Mouse (Mus musculus): ENCODE measurements at regions not wholly inside any gene's neighbourhood (a gene's known extent, or its start where the extent isn't known, plus 50 kb on each side); places are given as distances from the start of the nearest gene placed in this dataset.

GRCm38 (mm10) chr17:85932360-85933132 lies 212.4 kb downstream of the Srbd1 start:
- no peak for DNase-seq (ENCODE audit: low read depth, low spot score)

DNA sequence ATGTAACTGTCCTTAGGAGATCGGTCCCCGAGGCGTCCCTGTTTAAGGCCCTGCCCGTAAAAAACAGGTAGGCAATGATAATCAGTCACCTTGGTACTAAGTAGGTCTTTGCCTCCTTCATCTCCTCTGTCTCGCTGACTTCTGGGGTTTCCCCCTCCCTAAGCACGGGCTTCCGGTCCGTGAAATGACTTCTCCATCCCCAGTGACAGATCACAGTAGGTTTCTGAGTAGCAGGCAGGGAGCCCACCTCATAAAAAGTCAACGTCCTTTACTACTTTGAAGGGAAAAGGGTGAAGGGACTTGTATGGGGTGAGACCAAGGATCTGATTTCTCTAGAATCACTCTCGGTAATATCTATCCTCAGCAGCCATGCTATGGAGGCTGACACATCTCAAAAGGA lies 213.0 kb downstream of the Srbd1 start:
- DNase-seq (ENCODE audit: low read depth, low spot score), result no peak

DNA sequence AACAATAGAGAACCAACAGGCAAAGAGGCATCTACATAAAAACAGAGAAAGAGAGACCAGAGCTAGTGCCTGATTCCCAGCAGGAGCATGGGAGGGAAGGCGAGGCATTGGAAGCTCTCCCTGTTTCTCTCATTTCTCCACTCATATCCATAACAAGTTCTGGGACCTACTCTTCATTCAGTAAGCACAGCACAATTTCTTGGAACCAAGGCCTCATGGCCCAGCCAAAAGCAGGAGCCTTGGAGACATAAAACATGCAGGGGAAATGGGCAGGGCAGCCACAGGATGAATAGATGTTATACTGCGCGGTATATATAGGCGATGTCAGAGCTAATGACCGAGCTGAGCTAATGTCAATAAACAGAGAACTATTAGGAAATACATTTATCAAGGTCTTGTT lies 214.2 kb downstream of the Srbd1 start:
- DNase-seq (ENCODE audit: low read depth, low spot score), result no peak

DNA sequence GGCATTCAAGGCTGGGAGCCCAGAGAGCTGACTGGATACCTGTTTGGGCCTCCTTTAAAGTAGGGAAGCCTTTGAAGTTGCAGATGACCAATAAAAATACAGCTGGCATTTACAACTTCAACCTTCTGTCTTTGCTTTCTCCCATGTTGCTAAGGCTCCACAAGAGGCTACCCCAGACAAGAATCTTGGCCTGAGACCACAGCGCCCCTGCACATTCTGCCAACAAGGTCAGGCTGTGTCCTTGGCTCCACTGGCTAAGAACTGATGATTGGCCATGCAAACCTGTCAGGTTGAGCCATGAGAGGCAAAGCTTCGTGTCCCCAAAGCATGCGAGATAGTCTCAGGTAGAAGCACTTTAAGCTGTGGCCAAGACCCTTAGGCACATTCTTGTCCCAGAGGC lies 214.6 kb downstream of the Srbd1 start:
- no peak for DNase-seq (ENCODE audit: low read depth, low spot score)

DNA sequence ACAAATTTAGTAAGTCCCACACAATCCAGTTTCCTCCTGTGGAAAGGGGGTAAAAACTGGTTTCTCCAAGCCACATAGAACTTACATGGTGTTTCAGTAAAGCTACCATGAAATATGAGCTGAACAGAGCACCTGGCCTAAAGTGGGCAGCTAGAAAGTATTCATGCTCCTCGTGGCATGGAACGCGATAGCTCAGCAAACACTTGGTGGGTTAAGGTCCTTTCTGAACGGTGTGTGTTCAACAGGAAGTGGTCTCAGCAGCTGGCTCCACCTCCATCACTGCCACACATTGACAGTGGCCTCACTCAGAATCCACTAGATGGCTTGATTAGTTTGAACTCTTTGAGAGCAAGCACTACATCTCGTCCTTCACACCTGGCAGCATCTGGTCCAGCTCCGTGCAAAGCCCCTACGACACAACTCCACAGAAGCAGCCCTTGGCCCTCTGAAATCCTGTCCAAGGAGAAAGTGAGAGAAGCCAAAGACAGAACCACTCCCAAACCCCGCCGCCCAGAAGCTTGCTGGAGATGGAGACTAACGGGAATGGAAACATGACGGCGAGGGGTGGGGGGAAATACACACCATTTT lies 215.2 kb downstream of the Srbd1 start:
- no peak for DNase-seq (ENCODE audit: low read depth, low spot score)

DNA sequence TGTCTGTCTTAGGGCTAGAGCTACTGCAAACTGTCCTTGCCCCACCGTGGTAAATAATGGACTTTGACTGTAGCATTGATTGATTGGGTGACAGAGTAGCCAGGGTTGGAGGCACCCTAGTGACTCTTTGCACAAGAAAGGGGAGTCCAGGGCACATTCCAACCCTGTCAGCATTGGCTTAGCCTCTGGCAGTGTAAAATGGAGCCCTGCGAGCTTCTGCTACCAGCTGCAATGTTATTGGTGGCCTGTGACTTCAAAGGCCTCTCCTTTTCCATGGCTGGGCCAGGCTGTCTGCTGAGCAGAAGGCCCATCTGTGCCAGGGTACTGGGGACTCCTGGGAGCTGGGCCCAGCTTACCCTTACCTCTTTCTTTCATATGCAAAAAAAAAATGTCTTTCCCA lies 216.4 kb downstream of the Srbd1 start:
- DNase-seq (ENCODE audit: low read depth, low spot score), result no peak

DNA sequence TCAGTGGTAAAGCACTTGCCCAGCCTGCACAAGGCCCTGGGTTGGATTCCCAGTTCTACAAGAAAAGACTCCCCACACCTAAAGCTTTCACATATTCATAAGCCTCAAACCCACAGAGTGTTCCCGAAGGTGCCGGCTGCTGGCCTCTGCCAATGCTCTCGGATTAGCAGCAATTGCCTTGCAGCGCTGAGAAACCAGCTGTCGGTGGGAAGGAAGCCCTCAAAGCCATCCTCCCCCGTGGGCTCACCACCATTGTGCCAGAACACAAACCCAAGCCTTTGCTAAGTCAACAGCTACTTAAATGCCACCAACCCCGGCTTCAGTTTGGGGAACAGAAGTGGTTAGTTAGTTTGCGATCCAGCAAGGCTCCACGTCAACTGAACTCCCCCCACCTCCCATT lies 217.7 kb downstream of the Srbd1 start:
- DNase-seq (ENCODE audit: low read depth, low spot score), result no peak

- DNase-seq (ENCODE audit: low read depth, low spot score), result no peak
Measured at GRCm38 (mm10) chr17:85926044-85926443, 218.9 kb downstream of the Srbd1 start.

GRCm38 (mm10) chr17:85921219-85921673 lies 223.7 kb downstream of the Srbd1 start:
- no peak for DNase-seq (ENCODE audit: low read depth, low spot score)

- DNase-seq (ENCODE audit: low read depth, low spot score), result no peak
Measured at GRCm38 (mm10) chr17:85919868-85920267, 225.1 kb downstream of the Srbd1 start.

DNA sequence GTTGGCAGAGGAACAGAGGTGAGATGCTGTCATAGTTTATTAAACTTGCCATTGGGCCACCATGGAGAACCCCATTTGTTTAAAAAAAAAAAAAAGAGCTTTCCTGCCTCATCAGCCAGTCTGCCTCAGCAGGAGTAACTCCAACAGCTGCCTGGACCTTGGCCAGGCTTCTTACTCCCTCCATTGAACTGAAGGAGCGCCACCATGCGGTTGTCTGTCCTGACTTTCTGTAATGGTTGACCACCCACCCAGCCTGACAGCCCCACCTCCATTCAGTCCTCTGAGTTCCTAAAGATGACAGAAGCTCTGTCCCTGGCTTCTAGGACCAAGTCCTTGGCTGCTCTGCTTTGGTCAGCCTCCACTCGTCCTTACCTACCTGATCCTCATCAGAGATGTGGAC lies 227.8 kb upstream of the Six2 start:
- no peak for DNase-seq (ENCODE audit: low read depth, low spot score)

- DNase-seq (ENCODE audit: low read depth, low spot score), result no peak
Measured at GRCm38 (mm10) chr17:85914062-85914461, 226.0 kb upstream of the Six2 start.

GRCm38 (mm10) chr17:85908709-85909108 lies 220.6 kb upstream of the Six2 start:
- DNase-seq (ENCODE audit: low read depth, low spot score), result no peak

GRCm38 (mm10) chr17:85906597-85907187 lies 218.6 kb upstream of the Six2 start:
- no peak for DNase-seq (ENCODE audit: low read depth, low spot score)

GRCm38 (mm10) chr17:85902575-85902974 lies 214.5 kb upstream of the Six2 start:
- DNase-seq (ENCODE audit: low read depth, low spot score), result no peak

DNA sequence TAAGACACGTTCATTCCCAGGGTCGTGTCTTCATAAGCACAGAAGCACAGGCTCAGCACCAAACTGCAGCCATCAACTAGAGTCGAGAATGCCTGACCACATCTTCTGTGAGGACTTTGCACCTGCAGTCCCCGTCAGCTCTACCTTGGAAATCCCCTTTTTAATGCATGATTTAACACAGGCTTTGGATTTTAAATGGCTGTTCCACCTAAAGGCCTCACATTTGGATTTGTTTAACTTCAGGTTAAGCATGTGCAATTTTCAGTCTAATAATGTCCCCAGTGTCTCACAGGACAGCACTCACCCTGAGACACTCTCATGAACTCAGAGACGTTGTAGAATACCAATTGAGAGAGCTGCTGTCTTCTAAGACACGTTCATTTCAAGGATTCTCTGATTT lies 211.0 kb upstream of the Six2 start:
- no peak for DNase-seq (ENCODE audit: low read depth, low spot score)

- no peak for DNase-seq (ENCODE audit: low read depth, low spot score)
Measured at GRCm38 (mm10) chr17:85895978-85896377, 207.9 kb upstream of the Six2 start.

- no peak for DNase-seq (ENCODE audit: low read depth, low spot score)
Measured at GRCm38 (mm10) chr17:85891243-85891642, 203.2 kb upstream of the Six2 start.

- no peak for DNase-seq (ENCODE audit: low read depth, low spot score)
Measured at GRCm38 (mm10) chr17:85889746-85890532, 201.9 kb upstream of the Six2 start.

GRCm38 (mm10) chr17:85888568-85889398 lies 200.7 kb upstream of the Six2 start:
- no peak for DNase-seq (ENCODE audit: low read depth, low spot score)

GRCm38 (mm10) chr17:85886675-85887074 lies 198.6 kb upstream of the Six2 start:
- no peak for DNase-seq (ENCODE audit: low read depth, low spot score)
